Mouse (Mus musculus): ENCODE measurements around the gene Ly9. TPM values are rescaled to one million over a fixed set of nuclear protein-coding genes. Genes with fewer than 3 reads are reported as not detected.

Ly9 gene
- total RNA-seq, 2 experiments from 2014 or later: 0.17 to 0.22 TPM

Small RNA genes within 50 kb of the gene (microRNA-seq; reads per million reads assigned to microRNA genes)
- 0 reads per million in 2 experiments for gene Mir7683

Other genes with a start within 250 kb of the Ly9 start
- under 1 TPM; 0.60 to 0.65 TPM for gene Klhdc9, start 246.6 kb downstream of the Ly9 start, total RNA-seq (2021)
- under 1 TPM in 1 of 2 experiments, not detected in 1; 0.22 TPM for gene Nectin4, start 237.3 kb downstream of the Ly9 start, total RNA-seq (2021)
- 1 to 10 TPM; 2.1 to 2.5 TPM for gene Arhgap30, start 218.5 kb downstream of the Ly9 start, total RNA-seq (2021)
- gene Usf1, start 196.1 kb downstream of the Ly9 start, total RNA-seq (2021): 10 to 100 TPM; 50.4 to 51.3 TPM
- 1 to 10 TPM; 1.6 TPM for gene Tstd1, start 188.5 kb downstream of the Ly9 start, total RNA-seq (2021)
- gene F11r, start 169.9 kb downstream of the Ly9 start, total RNA-seq (2021): 10 to 100 TPM; 59.4 to 65.1 TPM
- 1 to 10 TPM; 4.4 to 4.5 TPM for gene Alyref2, start 103.9 kb downstream of the Ly9 start, total RNA-seq (2021)
- gene Itln1, start 72.1 kb downstream of the Ly9 start, total RNA-seq (2021): not detected
- gene Cd244a, start 48.2 kb downstream of the Ly9 start, total RNA-seq (2021): under 1 TPM; 0.10 to 0.20 TPM
- under 1 TPM in 1 of 2 experiments, not detected in 1; 0.29 TPM for gene Slamf7, start 45.6 kb upstream of the Ly9 start, total RNA-seq (2021)
- 1 to 10 TPM; 1.8 to 2.3 TPM for gene Cd48, start 74.6 kb upstream of the Ly9 start, total RNA-seq (2021)
- gene Slamf1, start 159.7 kb upstream of the Ly9 start, total RNA-seq (2021): under 1 TPM; 0.32 to 0.38 TPM
- 1 to 10 TPM; 1.8 to 2.5 TPM for gene Cd84, start 232.3 kb upstream of the Ly9 start, total RNA-seq (2021)